Mouse (Mus musculus) MEL (cell line): ENCODE results near the gene Fgf23. TPM values are rescaled to one million over a fixed set of nuclear protein-coding genes. Genes with fewer than 3 reads are reported as not detected.

Source experiments
- DNase-seq: peaks from one replicate; pipeline ENCODE4 v3.0.0; 2011; ENCODE audit warnings: low read depth, low spot score
- H3K27ac ChIP-seq: 2 replicates; pipeline ENCODE4 v1.5.1; 2012; ENCODE audit warnings: low read depth, mild to moderate bottlenecking, control low read depth, low read length, moderate library complexity; ENCODE audit not compliant: control insufficient read depth
- H3K27me3 ChIP-seq, 2 experiments: fragments of 150-350 bp in 1 of 2; sonication (generic) in 1 of 2; 2 replicates each; pipeline ENCODE4 v1.6.1; 2012; ENCODE audit warnings: low read length in 2 of 2, mild to moderate bottlenecking in 2 of 2, improper control_type of control experiment in 1 of 2, moderate library complexity in 1 of 2; ENCODE audit not compliant: insufficient read depth in 2 of 2, control insufficient read depth in 1 of 2
- H3K36me3 ChIP-seq, 2 experiments: 2 replicates each; pipeline ENCODE4 v1.6.1; 2012 to 2014; ENCODE audit warnings: low read length in 2 of 2, improper control_type of control experiment in 1 of 2, inconsistent platforms in 1 of 2, mild to moderate bottlenecking in 1 of 2; ENCODE audit not compliant: insufficient read depth in 2 of 2, control insufficient read depth in 1 of 2
- H3K4me1 ChIP-seq, 2 experiments: fragments of 150-350 bp in 1 of 2; sonication (generic) in 1 of 2; 2 replicates each; pipeline ENCODE4 v1.6.1; 2012; ENCODE audit warnings: low read length in 2 of 2, improper control_type of control experiment in 1 of 2, mild to moderate bottlenecking in 1 of 2; ENCODE audit not compliant: insufficient read depth in 2 of 2, control insufficient read depth in 1 of 2
- H3K4me3 ChIP-seq, 2 experiments: fragments of 150-350 bp in 1 of 2; sonication (generic) in 1 of 2; 2 replicates each; pipeline ENCODE4 v1.5.1; 2012; ENCODE audit warnings: low read depth in 2 of 2, low read length in 2 of 2, mild to moderate bottlenecking in 2 of 2, moderate library complexity in 2 of 2, control low read depth in 1 of 2, improper control_type of control experiment in 1 of 2; ENCODE audit not compliant: control insufficient read depth in 1 of 2, insufficient read depth in 1 of 2
- H3K79me2 ChIP-seq: 2 replicates; pipeline ENCODE4 v1.6.1; 2012; ENCODE audit warnings: mild to moderate bottlenecking, low read length, moderate library complexity; ENCODE audit not compliant: control insufficient read depth, poor library complexity, insufficient read depth
- H3K9ac ChIP-seq: 2 replicates; pipeline ENCODE4 v1.6.1; 2012; ENCODE audit warnings: low read depth, mild to moderate bottlenecking, control low read depth, low read length, moderate library complexity; ENCODE audit not compliant: control insufficient read depth, poor library complexity, severe bottlenecking
- H3K9me3 ChIP-seq: fragments of 150-350 bp; sonication (generic); replicated peaks from 2 replicates; pipeline ENCODE4 v1.6.1; 2012; ENCODE audit warnings: mild to moderate bottlenecking, low read length, improper control_type of control experiment, moderate library complexity; ENCODE audit not compliant: insufficient read depth
- BHLHE40 ChIP-seq: IDR thresholded peaks from 2 replicates; pipeline ENCODE4 v1.6.1; 2012; ENCODE audit warnings: low read depth, mild to moderate bottlenecking, inconsistent platforms, low read length, improper control_type of control experiment, borderline replicate concordance
- CHD1 ChIP-seq: IDR thresholded peaks from 2 replicates; pipeline ENCODE4 v1.6.1; 2012; ENCODE audit warnings: low read depth, mild to moderate bottlenecking, inconsistent platforms, low read length, improper control_type of control experiment
- CTCF ChIP-seq, 3 experiments: IDR thresholded peaks in 2 of 3; conservative IDR thresholded peaks in 1 of 3; 2 replicates each; pipeline ENCODE4 v1.5.1; 2011 to 2012; ENCODE audit warnings: low read length in 3 of 3, low read depth in 2 of 3, mild to moderate bottlenecking in 2 of 3, improper control_type of control experiment in 1 of 3, inconsistent platforms in 1 of 3, mixed read lengths in 1 of 3, moderate library complexity in 1 of 3; ENCODE audit not compliant: control insufficient read depth in 1 of 3, insufficient read depth in 1 of 3, poor library complexity in 1 of 3, severe bottlenecking in 1 of 3
- E2F4 ChIP-seq: IDR thresholded peaks from 2 replicates; pipeline ENCODE4 v1.6.1; 2011; ENCODE audit warnings: low read depth, low read length, improper control_type of control experiment, borderline replicate concordance
- ELF1 ChIP-seq: IDR thresholded peaks from 2 replicates; pipeline ENCODE4 v1.6.1; 2014; ENCODE audit warnings: low read depth, mild to moderate bottlenecking, inconsistent platforms, low read length, improper control_type of control experiment, moderate library complexity
- ETS1 ChIP-seq: IDR thresholded peaks from 2 replicates; pipeline ENCODE4 v1.6.1; 2012; ENCODE audit warnings: low read depth, mild to moderate bottlenecking, inconsistent platforms, low read length, improper control_type of control experiment, moderate library complexity
- GABPA ChIP-seq: IDR thresholded peaks from 2 replicates; pipeline ENCODE4 v1.6.1; 2012; ENCODE audit warnings: low read depth, mild to moderate bottlenecking, inconsistent platforms, low read length, improper control_type of control experiment, moderate library complexity
- GATA1 ChIP-seq: IDR thresholded peaks from 2 replicates; pipeline ENCODE4 v1.6.1; 2011; ENCODE audit warnings: low read depth, low read length, improper control_type of control experiment
- HCFC1 ChIP-seq: IDR thresholded peaks from 2 replicates; pipeline ENCODE4 v1.6.1; 2012; ENCODE audit warnings: low read depth, mild to moderate bottlenecking, inconsistent platforms, low read length, improper control_type of control experiment, moderate library complexity
- JUND ChIP-seq: IDR thresholded peaks from 2 replicates; pipeline ENCODE4 v1.6.1; 2011; ENCODE audit warnings: low read depth, mild to moderate bottlenecking, improper control_type of control experiment, low read length
- KAT2A ChIP-seq: conservative IDR thresholded peaks from 2 replicates; pipeline ENCODE4 v1.6.1; 2012; ENCODE audit warnings: low read depth, low read length, improper control_type of control experiment, inconsistent platforms
- MAFK ChIP-seq: IDR thresholded peaks from 2 replicates; pipeline ENCODE4 v1.6.1; 2011; ENCODE audit warnings: low read depth, mild to moderate bottlenecking, low read length, improper control_type of control experiment, borderline replicate concordance
- MXI1 ChIP-seq: IDR thresholded peaks from 2 replicates; pipeline ENCODE4 v1.6.1; 2011; ENCODE audit warnings: mild to moderate bottlenecking, low read depth, low read length, improper control_type of control experiment
- MYB ChIP-seq: IDR thresholded peaks from 2 replicates; pipeline ENCODE4 v1.6.1; 2011; ENCODE audit warnings: mild to moderate bottlenecking, low read depth, low read length, improper control_type of control experiment
- NELFE ChIP-seq: IDR thresholded peaks from 2 replicates; pipeline ENCODE4 v1.6.1; 2011; ENCODE audit warnings: low read depth, low read length, improper control_type of control experiment
- POLR2AphosphoS5 ChIP-seq: IDR thresholded peaks from 2 replicates; pipeline ENCODE4 v1.6.1; 2012; ENCODE audit warnings: low read depth, borderline replicate concordance, mild to moderate bottlenecking, inconsistent platforms, low read length, moderate library complexity, mixed read lengths
- RAD21 ChIP-seq: IDR thresholded peaks from 2 replicates; pipeline ENCODE4 v1.6.1; 2011; ENCODE audit warnings: mild to moderate bottlenecking, low read depth, low read length, improper control_type of control experiment
- SIN3A ChIP-seq: IDR thresholded peaks from 2 replicates; pipeline ENCODE4 v1.6.1; 2012; ENCODE audit warnings: low read length, improper control_type of control experiment, inconsistent platforms
- SMC3 ChIP-seq: IDR thresholded peaks from 2 replicates; pipeline ENCODE4 v1.6.1; 2011; ENCODE audit warnings: low read depth, low read length, improper control_type of control experiment
- TAL1 ChIP-seq: IDR thresholded peaks from 2 replicates; pipeline ENCODE4 v1.6.1; 2012; ENCODE audit warnings: mild to moderate bottlenecking, inconsistent platforms, low read length, moderate library complexity, mixed read lengths
- TBP ChIP-seq: IDR thresholded peaks from 2 replicates; pipeline ENCODE4 v1.8.0; 2011; ENCODE audit warnings: low read depth, low read length, improper control_type of control experiment
- UBTF ChIP-seq: IDR thresholded peaks from 2 replicates; pipeline ENCODE4 v1.6.1; 2012; ENCODE audit warnings: low read depth, mild to moderate bottlenecking, inconsistent platforms, low read length, improper control_type of control experiment, moderate library complexity, borderline replicate concordance; ENCODE audit not compliant: insufficient read depth
- USF2 ChIP-seq, 2 experiments: IDR thresholded peaks; 2 replicates each; pipeline ENCODE4 v1.6.1; 2011 to 2012; ENCODE audit warnings: improper control_type of control experiment in 2 of 2, low read length in 2 of 2, borderline replicate concordance in 1 of 2, inconsistent platforms in 1 of 2, low read depth in 1 of 2, mild to moderate bottlenecking in 1 of 2; ENCODE audit not compliant: insufficient read depth in 1 of 2
- ZC3H11A ChIP-seq: IDR thresholded peaks from 2 replicates; pipeline ENCODE4 v1.6.1; 2012; ENCODE audit warnings: low read depth, mild to moderate bottlenecking, inconsistent platforms, low read length, improper control_type of control experiment
- ZMIZ1 ChIP-seq: IDR thresholded peaks from 2 replicates; pipeline ENCODE4 v1.6.1; 2012; ENCODE audit warnings: low read depth, mild to moderate bottlenecking, inconsistent platforms, low read length, improper control_type of control experiment, moderate library complexity
- polyA plus RNA-seq, 2 experiments: library from polyadenylated mRNA; stranded (reverse) in 1 of 2; unstranded in 1 of 2; fragments of >175 nt in 1 of 2; fragments of >200 nt in 1 of 2; gene quantifications; 2 replicates each; pipeline versions ENCODE4 v1.2.1 to v1.2.4; 2012; ENCODE audit warnings: low replicate concordance in 2 of 2, low read depth in 1 of 2; ENCODE audit not compliant: insufficient read length in 2 of 2, insufficient read depth in 1 of 2, missing spikeins in 1 of 2
- total RNA-seq: library from RNA; depleted of rRNA; stranded (reverse); fragments of 300-350 nt; gene quantifications from 2 replicates; pipeline ENCODE4 v1.2.3, GENCODE M21; 2012

Fgf23 gene
- total and polyA plus RNA-seq, 3 experiments: not detected

- TF ChIP-seq MAFK: no peak
- TF ChIP-seq UBTF: no peak
- TF ChIP-seq ETS1: no peak
- TF ChIP-seq ZC3H11A: no peak
- peak; percentile 35 for TF ChIP-seq RAD21
- peak; percentile 68 for TF ChIP-seq SMC3
- TF ChIP-seq TBP: no peak
- TF ChIP-seq NELFE: no peak
- no peak for TF ChIP-seq CHD1
- TF ChIP-seq KAT2A: no peak
- no peak for TF ChIP-seq HCFC1
- no peak for TF ChIP-seq TAL1
- peak; percentile 46 to 56 (median 56) for TF ChIP-seq CTCF (IDR thresholded peaks at IDR 0.05 in 2 of 3, conservative IDR thresholded peaks at IDR 0.05 in 1 of 3; ENCODE audit: control insufficient read depth in 1 of 3, insufficient read depth in 1 of 3, low read depth in 2 of 3, low read length in 3 of 3, poor library complexity in 1 of 3, severe bottlenecking in 1 of 3)
- TF ChIP-seq ZMIZ1: no peak
- no peak for TF ChIP-seq E2F4
- no peak for TF ChIP-seq GATA1
- no peak for TF ChIP-seq USF2 (IDR thresholded peaks at IDR 0.05; ENCODE audit: borderline replicate concordance in 1 of 2, insufficient read depth in 1 of 2, low read depth in 1 of 2, low read length in 2 of 2)
These were observed 37.9 kb upstream of the Fgf23 start (continued) for GRCm38 (mm10) chr6:127034760-127035159.

- Histone ChIP-seq H3K4me1 (no peaks in the 10 kb centered on the region), H3K79me2 (no peaks in the 10 kb centered on the region), H3K4me3 (no peak overlapping the region), H3K27me3 (peaks cover 0 to 1% of the 10 kb centered on the region in 2 experiments; a peak in 2 of 4 replicates), H3K27ac (no peak overlapping the region)
- no peak for DNase-seq
- TF ChIP-seq E2F4: no peak
- no peak for TF ChIP-seq USF2 (IDR thresholded peaks at IDR 0.05; ENCODE audit: borderline replicate concordance in 1 of 2, insufficient read depth in 1 of 2, low read depth in 1 of 2, low read length in 2 of 2)
- no peak for TF ChIP-seq ZMIZ1
- TF ChIP-seq POLR2AphosphoS5: no peak
- TF ChIP-seq ELF1: no peak
- TF ChIP-seq KAT2A: no peak
- no peak for TF ChIP-seq JUND
- TF ChIP-seq UBTF: no peak
- TF ChIP-seq GATA1: no peak
- no peak for TF ChIP-seq CTCF (IDR thresholded peaks at IDR 0.05 in 2 of 3, conservative IDR thresholded peaks at IDR 0.05 in 1 of 3; ENCODE audit: control insufficient read depth in 1 of 3, insufficient read depth in 1 of 3, low read depth in 2 of 3, low read length in 3 of 3, poor library complexity in 1 of 3, severe bottlenecking in 1 of 3)
- no peak for TF ChIP-seq GABPA
- TF ChIP-seq MXI1: no peak
- no peak for TF ChIP-seq MYB
- TF ChIP-seq SIN3A: no peak
- no peak for TF ChIP-seq BHLHE40
- TF ChIP-seq, all 39 proteins: peak for 0
- Histone ChIP-seq H3K9ac (no peak overlapping the region), H3K36me3 (no peaks in the 10 kb centered on the region), H3K9me3 (no peaks in the 10 kb centered on the region)
These were observed 27.8 kb upstream of the Fgf23 start for GRCm38 (mm10) chr6:127044909-127045308.
